9 mouse cellular contexts compared by ENCODE assay signal in genomic region chr3:133271887-133272286, GRCm38 (mm10). TPM values are rescaled to one million over a fixed set of nuclear protein-coding genes. Genes with fewer than 3 reads are reported as not detected.
DNase-seq lines count a peak whose midpoint lies in the region; ATAC-seq and TF ChIP-seq lines count a peak whose summit lies in the region.
"Had no signal": no experiment of that assay in that cellular context is flagged by ENCODE, and none has a peak within 500 bp of the region (broad histone marks: within the 10 kb centered on the region; RNA-seq: fewer than 3 reads in every experiment).

No protein-coding gene starts in this region.

- TF ChIP-seq POLR2A in brain, embryonic 14.5 days (IDR thresholded peaks at IDR 0.05; ENCODE audit: borderline replicate concordance, extremely low read depth, insufficient read depth, insufficient read length, poor library complexity, severe bottlenecking) = no peak

- no peak overlapping the region for H3K27ac ChIP-seq in layer of hippocampus, adult 2 months
- no peak overlapping the region for H3K27ac ChIP-seq in stomach, postnatal 0 days (replicated peaks)
- H3K27ac ChIP-seq: liver, embryonic 13.5 days had no signal

- H3K9ac ChIP-seq in stomach, postnatal 0 days (ENCODE audit: low read length) = no peak overlapping the region
- H3K9ac ChIP-seq: liver, embryonic 13.5 days had no signal

- TF ChIP-seq EP300 in stomach, postnatal 0 days (optimal IDR thresholded peaks at IDR 0.05) = no peak

- H3K4me2 ChIP-seq in stomach, postnatal 0 days (replicated peaks; ENCODE audit: low read depth) = no peak overlapping the region
- H3K4me2 ChIP-seq: liver, embryonic 13.5 days had no signal

- peak; percentile 55; the same call in 1 of the 2 replicates for TF ChIP-seq CTCF in brain, embryonic 14.5 days (IDR thresholded peaks at IDR 0.05; ENCODE audit: borderline replicate concordance, extremely low read depth, insufficient read depth, insufficient read length)
- TF ChIP-seq CTCF in layer of hippocampus, adult 2 months (conservative IDR thresholded peaks at IDR 0.05) = peak; percentile 80
- TF ChIP-seq CTCF in stomach, postnatal 0 days (IDR thresholded peaks at IDR 0.05; ENCODE audit: low read depth) = peak; percentile 79

- no peak overlapping the region for H3K4me3 ChIP-seq in layer of hippocampus, adult 2 months
- no peak overlapping the region for H3K4me3 ChIP-seq in stomach, postnatal 0 days (ENCODE audit: low read depth, low read length)
- H3K4me3 ChIP-seq: liver, embryonic 13.5 days had no signal

- no peaks in the 10 kb centered on the region for H3K4me1 ChIP-seq in stomach, postnatal 0 days (replicated peaks; ENCODE audit: control insufficient read depth, insufficient read depth)
- H3K4me1 ChIP-seq: liver, embryonic 13.5 days had no signal

- DNase-seq in cerebellum, adult 11 months = peak; percentile 51
- DNase-seq in A20 (ENCODE audit: low read depth, low spot score) = peak; percentile 54
- peak; percentile 81 for DNase-seq in brain, embryonic 14.5 days (ENCODE audit: low read depth)
- peak; percentile 19 to 64 for DNase-seq in frontal cortex, postnatal 10 days (ENCODE audit: low spot score in 2 of 2)
- peak; percentile 78 to 88 for DNase-seq in layer of hippocampus, adult 2 months (ENCODE audit: low spot score in 2 of 2)
- peak; percentile 82 for DNase-seq in lung, postnatal 25 days (ENCODE audit: low spot score)
- peak; percentile 79 for DNase-seq in stomach, postnatal 0 days (ENCODE audit: low spot score)
- DNase-seq: liver, embryonic 13.5 days had no signal

- 10% methylated on average over 3 of the region's 3 CpGs for WGBS in stomach, postnatal 0 days

- H3K27me3 ChIP-seq in stomach, postnatal 0 days (ENCODE audit: control insufficient read depth, insufficient read depth, low read length) = no peaks in the 10 kb centered on the region
- H3K27me3 ChIP-seq: liver, embryonic 13.5 days had no signal

- no peaks in the 10 kb centered on the region for H3K9me3 ChIP-seq in stomach, postnatal 0 days (ENCODE audit: control insufficient read depth, low read length)
- H3K9me3 ChIP-seq: liver, embryonic 13.5 days had no signal

- ATAC-seq in cerebellum, adult (ENCODE audit: insufficient number of reproducible peaks, low FRiP score, low TSS enrichment) = no peak
- ATAC-seq in stomach, postnatal 0 days (ENCODE audit: low FRiP score, low TSS enrichment) = no peak

- no peaks in the 10 kb centered on the region for H3K36me3 ChIP-seq in stomach, postnatal 0 days (ENCODE audit: control insufficient read depth, insufficient read depth, low read length)
- H3K36me3 ChIP-seq: liver, embryonic 13.5 days had no signal

RNA-seq across cellular contexts. Expression of gene Arhgef38, which starts 37.1 kb away (rescaled TPM):
- polyA plus RNA-seq in brain, embryonic 14.5 days (2012; rRNA removed) = 0.01 and 0.05 TPM in 2 replicates
- total RNA-seq in layer of hippocampus, adult 2 months (2021) = not detected
- 0.23 and 0.53 TPM in 2 replicates for polyA plus RNA-seq in stomach, postnatal 0 days (2015; fragmentation: Nextera tagmentation; extraction: Ambion mirVana)
- polyA plus RNA-seq: liver, embryonic 13.5 days had no signal

RNA-seq across cellular contexts. Expression of gene Ppa2, which starts 38.0 kb away (rescaled TPM):
- 34.5 and 41.8 TPM in 2 replicates for polyA plus RNA-seq in brain, embryonic 14.5 days (2012; rRNA removed)
- total RNA-seq in layer of hippocampus, adult 2 months (2021) = 10 to 100 TPM; 46.1 to 47.4 TPM
- 81.2 and 85.7 TPM in 2 replicates for polyA plus RNA-seq in stomach, postnatal 0 days (2015; fragmentation: Nextera tagmentation; extraction: Ambion mirVana)
